ENCODE assay signal across 9 mouse cellular contexts in the genomic region with DNA sequence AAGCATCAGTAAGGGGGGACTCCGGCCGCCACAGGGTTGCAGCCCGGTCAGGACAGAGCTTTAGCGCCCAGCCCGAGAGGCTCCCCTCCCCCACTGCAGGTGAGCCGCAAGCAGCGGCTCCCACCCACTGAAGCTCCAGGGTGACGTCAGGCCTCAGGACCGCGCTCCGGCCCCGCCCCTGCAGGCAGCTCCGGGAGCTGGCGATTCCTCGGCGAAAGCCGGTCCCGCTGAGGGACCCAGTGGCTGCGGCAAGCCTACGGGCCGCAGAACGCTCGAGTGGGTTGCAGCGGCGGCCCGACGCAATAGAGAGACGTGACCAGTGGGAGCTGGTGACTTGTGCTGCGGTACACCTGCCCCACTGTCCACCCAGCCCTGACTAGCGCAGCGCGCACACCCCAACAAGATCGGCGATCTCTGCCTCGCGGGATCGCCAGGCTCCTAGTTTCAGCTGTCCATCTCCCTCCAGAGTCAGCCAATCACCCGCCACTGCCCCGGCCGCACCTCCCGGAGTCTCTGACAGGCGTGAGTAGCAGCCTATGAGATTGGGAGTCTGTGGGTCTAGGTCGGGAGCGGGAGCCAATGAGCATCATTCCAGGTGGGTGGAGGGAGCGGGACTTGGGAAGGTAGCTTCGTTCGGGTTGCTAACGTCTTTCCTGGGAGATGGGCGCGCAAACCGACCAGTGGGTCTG. TPM values are rescaled to one million over a fixed set of nuclear protein-coding genes. Genes with fewer than 3 reads are reported as not detected.
DNase-seq lines count a peak whose midpoint lies in the region; ATAC-seq and TF ChIP-seq lines count a peak whose summit lies in the region.
"Had no signal": no experiment of that assay in that cellular context is flagged by ENCODE, and none has a peak within 500 bp of the region (broad histone marks: within the 10 kb centered on the region; RNA-seq: fewer than 3 reads in every experiment).

A gene (plus strand): TSS at position 239 of the 689 bp plus-strand sequence.

- H3K9ac ChIP-seq in limb, embryonic 13.5 days: peak within 1 kb of the TSS; percentile 94
- peak within 1 kb of the TSS; percentile 98 for H3K9ac ChIP-seq in midbrain, embryonic 15.5 days

- TF ChIP-seq POLR2A in brain, embryonic 14.5 days (IDR thresholded peaks at IDR 0.05; ENCODE audit: borderline replicate concordance, extremely low read depth, insufficient read depth, insufficient read length, poor library complexity, severe bottlenecking): peak; percentile 75; the same call in 1 of the 2 replicates

- peak within 1 kb of the TSS; percentile 89 for H3ac ChIP-seq in C2C12 (ENCODE audit: control insufficient read depth, insufficient read length, low read depth)

- H3K79me2 ChIP-seq in C2C12 (ENCODE audit: control insufficient read depth, insufficient read depth): peaks cover 46% of the 10 kb centered on the region

- H3K4me2 ChIP-seq in limb, embryonic 13.5 days (replicated peaks): peak within 1 kb of the TSS; percentile 84
- H3K4me2 ChIP-seq in midbrain, embryonic 15.5 days: peak within 1 kb of the TSS; percentile 88

- DNase-seq in brain, embryonic 14.5 days (ENCODE audit: low read depth): peak; percentile 100
- DNase-seq in heart, adult 9 months (ENCODE audit: low spot score in 2 of 2): peak; percentile 99
- DNase-seq in kidney, adult 9 months: peak; percentile 99
- DNase-seq in spleen, adult 18-20 months: peak; percentile 86 to 89

- no peaks in the 10 kb centered on the region for H3K36me3 ChIP-seq in C2C12 (ENCODE audit: control insufficient read depth, insufficient read depth)
- H3K36me3 ChIP-seq in limb, embryonic 13.5 days: no peaks in the 10 kb centered on the region
- no peaks in the 10 kb centered on the region for H3K36me3 ChIP-seq in midbrain, embryonic 15.5 days (replicated peaks)
- H3K36me3 ChIP-seq: G1E had no signal

- peaks cover 23% of the 10 kb centered on the region for H3K4me1 ChIP-seq in limb, embryonic 13.5 days
- H3K4me1 ChIP-seq in midbrain, embryonic 15.5 days: peaks cover 14% of the 10 kb centered on the region

- TF ChIP-seq CTCF in C2C12 (IDR thresholded peaks at IDR 0.05; ENCODE audit: control insufficient read depth, insufficient read depth, insufficient read length): no peak
- no peak for TF ChIP-seq CTCF in brain, embryonic 14.5 days (IDR thresholded peaks at IDR 0.05; ENCODE audit: borderline replicate concordance, extremely low read depth, insufficient read depth, insufficient read length)

- WGBS in limb, embryonic 13.5 days: under 1% methylated on average over 51 of the region's 51 CpGs
- under 1% methylated on average over 51 of the region's 51 CpGs for WGBS in midbrain, embryonic 15.5 days

- no peaks in the 10 kb centered on the region for H3K27me3 ChIP-seq in C2C12 (ENCODE audit: control insufficient read depth, insufficient read depth, insufficient read length)
- no peaks in the 10 kb centered on the region for H3K27me3 ChIP-seq in limb, embryonic 13.5 days
- H3K27me3 ChIP-seq in midbrain, embryonic 15.5 days (replicated peaks): no peaks in the 10 kb centered on the region

- H3K4me3 ChIP-seq in C2C12 (ENCODE audit: insufficient read depth, poor library complexity, severe bottlenecking): peak within 1 kb of the TSS; percentile 83
- peak within 1 kb of the TSS; percentile 74 for H3K4me3 ChIP-seq in limb, embryonic 13.5 days
- H3K4me3 ChIP-seq in midbrain, embryonic 15.5 days: peak within 1 kb of the TSS; percentile 92

- H3K79me3 ChIP-seq in C2C12 (ENCODE audit: low read depth): peaks cover 30% of the 10 kb centered on the region

- H3K9me3 ChIP-seq in limb, embryonic 13.5 days: no peaks in the 10 kb centered on the region
- H3K9me3 ChIP-seq in midbrain, embryonic 15.5 days: no peaks in the 10 kb centered on the region
- H3K9me3 ChIP-seq: G1E had no signal

- H3K27ac ChIP-seq in limb, embryonic 13.5 days: peak within 1 kb of the TSS; percentile 97
- H3K27ac ChIP-seq in midbrain, embryonic 15.5 days: peak within 1 kb of the TSS; percentile 99

- peak; percentile 96 for ATAC-seq in erythroblast, adult 5-6 weeks (replicated peaks; ENCODE audit: low FRiP score, poor library complexity, severe bottlenecking)
- peak; percentile 99 for ATAC-seq in limb, embryonic 13.5 days (ENCODE audit: low FRiP score, low read depth)
- ATAC-seq in midbrain, embryonic 15.5 days (replicated peaks): peak; percentile 99

TF ChIP-seq in C2C12, 6 proteins besides CTCF, POLR2A, EP300 and RAD21:
- peak; percentile 20 for TF ChIP-seq MYOD1 (IDR thresholded peaks at IDR 0.05; ENCODE audit: control insufficient read depth, insufficient read length, low read depth)
- peak; percentile 96 for TF ChIP-seq MAX (IDR thresholded peaks at IDR 0.05)
- TF ChIP-seq FOSL1 (IDR thresholded peaks at IDR 0.05; ENCODE audit: insufficient read depth, low read length, poor library complexity, severe bottlenecking): no peak

RNA-seq across cellular contexts. Expression of the gene that starts here (rescaled TPM):
- 40.0 TPM for polyA plus RNA-seq in C2C12 (2012; fragmentation: generic; extraction: Trizol)
- polyA plus RNA-seq in brain, embryonic 14.5 days (2012; rRNA removed): 141 and 189 TPM in 2 replicates
- total RNA-seq in erythroblast, adult 5-6 weeks (2015; ENCODE audit: low replicate concordance): 45.0 and 47.9 TPM in 2 replicates
- 56.5 and 72.2 TPM in 2 replicates for total RNA-seq in erythroblast, adult 5-6 weeks (2017; ENCODE audit: low replicate concordance)
- polyA plus RNA-seq in limb, embryonic 13.5 days (2015; fragmentation: Nextera tagmentation; extraction: Ambion mirVana): 151 and 159 TPM in 2 replicates
- polyA plus RNA-seq in midbrain, embryonic 15.5 days (2015; fragmentation: Nextera tagmentation; extraction: Ambion mirVana): 104 and 109 TPM in 2 replicates

Comparison
In these comparisons a context has a peak if more than half of its experiments do, and no peak if none do; other contexts are left out.
1. Peak in every context shown above with its lines: DNase-seq, ATAC-seq, H3K4me3 ChIP-seq and H3K27ac ChIP-seq.